Mouse (Mus musculus): Measurements from ENCODE around the gene Pagr1b. TPM values are rescaled to one million over a fixed set of nuclear protein-coding genes. Genes with fewer than 3 reads are reported as not detected.

Pagr1b gene
- total RNA-seq (2015) (not detected in 2 replicates), total RNA-seq (2017) (not detected in 2 replicates)

- no peak for ATAC-seq (replicated peaks; ENCODE audit: poor library complexity)
Measured at GRCm38 (mm10) chr7:127016481-127016485, at the start of gene Pagr1b. TSS of gene Pagr1b (minus strand) at chr7:127016484.

GRCm38 (mm10) chr7:127065538-127065937, 49.3 kb upstream of the Pagr1b start:
- peak; percentile 39; the same call in 1 of the 2 replicates for ATAC-seq (replicated peaks; ENCODE audit: poor library complexity)

- ATAC-seq (replicated peaks; ENCODE audit: poor library complexity) = no peak
Measured at GRCm38 (mm10) chr7:127055026-127055585, 38.8 kb upstream of the Pagr1b start.

- peak; percentile 99 for ATAC-seq (replicated peaks; ENCODE audit: poor library complexity)
Measured at GRCm38 (mm10) chr7:127041851-127042672, 25.8 kb upstream of the Pagr1b start, which contains the start of gene Kif22. TSS of gene Kif22 (minus strand) at chr7:127042471.

- no peak for ATAC-seq (replicated peaks; ENCODE audit: poor library complexity)
Measured at GRCm38 (mm10) chr7:127031244-127031643, 15.0 kb upstream of the Pagr1b start.

GRCm38 (mm10) chr7:127030172-127030571, 13.9 kb upstream of the Pagr1b start:
- no peak for ATAC-seq (replicated peaks; ENCODE audit: poor library complexity)

GRCm38 (mm10) chr7:127027885-127028284, 11.6 kb upstream of the Pagr1b start:
- ATAC-seq (replicated peaks; ENCODE audit: poor library complexity) = no peak

- peak; percentile 72 for ATAC-seq (replicated peaks; ENCODE audit: poor library complexity)
Measured at GRCm38 (mm10) chr7:127026984-127027726, 10.9 kb upstream of the Pagr1b start, which contains the start of gene Maz. TSS of gene Maz (minus strand) at chr7:127027037.

- ATAC-seq (replicated peaks; ENCODE audit: poor library complexity) = peak; percentile 0; the same call in 1 of the 2 replicates
Measured at GRCm38 (mm10) chr7:127026616-127026983, 10.3 kb upstream of the Pagr1b start.

- 0 out of 2 replicates have a peak, but pooled peaks have one; percentile 6 for ATAC-seq (replicated peaks; ENCODE audit: poor library complexity)
Measured at GRCm38 (mm10) chr7:127026161-127026600, 9.9 kb upstream of the Pagr1b start.

GRCm38 (mm10) chr7:127025556-127026160, 9.4 kb upstream of the Pagr1b start:
- no peak for ATAC-seq (replicated peaks; ENCODE audit: poor library complexity)

- ATAC-seq (replicated peaks; ENCODE audit: poor library complexity) = peak; percentile 20
Measured at GRCm38 (mm10) chr7:127024755-127025555, 8.7 kb upstream of the Pagr1b start.

- no peak for ATAC-seq (replicated peaks; ENCODE audit: poor library complexity)
Measured at GRCm38 (mm10) chr7:127023896-127024690, 7.8 kb upstream of the Pagr1b start.

GRCm38 (mm10) chr7:127023272-127023691, 7.0 kb upstream of the Pagr1b start:
- no peak for ATAC-seq (replicated peaks; ENCODE audit: poor library complexity)

GRCm38 (mm10) chr7:127022528-127023271, 6.4 kb upstream of the Pagr1b start:
- ATAC-seq (replicated peaks; ENCODE audit: poor library complexity) = no peak

- no peak for ATAC-seq (replicated peaks; ENCODE audit: poor library complexity)
Measured at GRCm38 (mm10) chr7:127021563-127022527, 5.6 kb upstream of the Pagr1b start.

- peak; percentile 5 for ATAC-seq (replicated peaks; ENCODE audit: poor library complexity)
Measured at GRCm38 (mm10) chr7:127020901-127021562, 4.7 kb upstream of the Pagr1b start, which contains the start of the genes Gm42742 and Prrt2. TSS of gene Gm42742 (minus strand) at chr7:127021097. TSS of gene Prrt2 (minus strand) at chr7:127021211.
